22 mouse cellular contexts compared by ENCODE assay signal in the genomic region with DNA sequence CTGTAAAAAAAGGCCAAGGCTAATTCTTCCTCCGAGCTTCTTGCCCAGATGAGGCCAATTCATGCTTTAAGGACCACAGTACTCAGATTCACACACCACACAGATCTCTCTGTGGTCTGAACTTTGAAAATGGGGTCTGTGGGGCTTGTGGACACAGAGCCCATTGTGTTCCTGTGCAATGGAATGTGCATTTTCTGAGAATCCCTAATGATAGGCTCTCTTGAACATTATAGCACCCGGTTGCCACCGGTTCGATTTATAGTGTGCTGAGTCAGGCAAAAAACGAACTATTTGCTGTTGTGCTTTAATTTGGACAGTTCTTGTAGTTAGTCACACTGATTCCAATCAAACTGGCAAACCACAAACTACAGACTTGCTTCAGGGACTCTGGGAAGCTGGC.
DNase-seq lines count a peak whose midpoint lies in the region; ATAC-seq and TF ChIP-seq lines count a peak whose summit lies in the region.
"Had no signal": no experiment of that assay in that cellular context is flagged by ENCODE, and none has a peak within 500 bp of the region (broad histone marks: within the 10 kb centered on the region; RNA-seq: fewer than 3 reads in every experiment).

No protein-coding gene starts in this region.

- no peaks in the 10 kb centered on the region for H3K9me3 ChIP-seq in stomach, embryonic 14.5 days (ENCODE audit: control insufficient read depth, low read depth, low read length)
- no peaks in the 10 kb centered on the region for H3K9me3 ChIP-seq in stomach, postnatal 0 days (ENCODE audit: control insufficient read depth, low read length)
- no peaks in the 10 kb centered on the region for H3K9me3 ChIP-seq in embryonic facial prominence, embryonic 10.5 days
- no peaks in the 10 kb centered on the region for H3K9me3 ChIP-seq in limb, embryonic 10.5 days (replicated peaks)
- H3K9me3 ChIP-seq: heart, embryonic 13.5 days; midbrain, embryonic 13.5 days had no signal

- no peaks in the 10 kb centered on the region for H3K36me3 ChIP-seq in stomach, embryonic 14.5 days (ENCODE audit: control insufficient read depth, insufficient read depth, low read length)
- H3K36me3 ChIP-seq in stomach, postnatal 0 days (ENCODE audit: control insufficient read depth, insufficient read depth, low read length): no peaks in the 10 kb centered on the region
- H3K36me3 ChIP-seq in embryonic facial prominence, embryonic 10.5 days (replicated peaks): no peaks in the 10 kb centered on the region
- no peaks in the 10 kb centered on the region for H3K36me3 ChIP-seq in limb, embryonic 10.5 days
- H3K36me3 ChIP-seq: G1E; heart, embryonic 13.5 days; midbrain, embryonic 13.5 days had no signal

- no peak for DNase-seq in stomach, postnatal 0 days (ENCODE audit: low spot score)
- no peak for DNase-seq in embryonic facial prominence, embryonic 10.5 days (ENCODE audit: low spot score)
- no peak for DNase-seq in limb, embryonic 10.5 days (ENCODE audit: low spot score)
- no peak for DNase-seq in cerebellum, postnatal 4 days (ENCODE audit: low spot score in 2 of 2)
- DNase-seq in urinary bladder, adult 18-20 months (ENCODE audit: low spot score in 2 of 2): no peak
- DNase-seq: adrenal gland, adult 8-10 months; cerebellum, adult 11-12 months; cerebellum, postnatal 36 days; heart, postnatal 36 days; kidney, adult 2 months; kidney, postnatal 25 days; liver; lung, adult 18-20 months; lung, postnatal 4 days; right cerebral cortex, postnatal 14 days had no signal

- WGBS in stomach, embryonic 14.5 days: 67% methylated on average over 5 of the region's 5 CpGs
- WGBS in stomach, postnatal 0 days: 79% methylated on average over 5 of the region's 5 CpGs
- WGBS in embryonic facial prominence, embryonic 10.5 days: 57% methylated on average over 5 of the region's 5 CpGs
- WGBS in limb, embryonic 10.5 days: 63% methylated on average over 5 of the region's 5 CpGs

- no peaks in the 10 kb centered on the region for H3K27me3 ChIP-seq in stomach, embryonic 14.5 days (ENCODE audit: control insufficient read depth, insufficient read depth, low read length)
- H3K27me3 ChIP-seq in stomach, postnatal 0 days (ENCODE audit: control insufficient read depth, insufficient read depth, low read length): no peaks in the 10 kb centered on the region
- no peaks in the 10 kb centered on the region for H3K27me3 ChIP-seq in embryonic facial prominence, embryonic 10.5 days (replicated peaks; ENCODE audit: low read depth, poor library complexity, severe bottlenecking)
- no peaks in the 10 kb centered on the region for H3K27me3 ChIP-seq in limb, embryonic 10.5 days (ENCODE audit: low read depth, poor library complexity, severe bottlenecking)
- H3K27me3 ChIP-seq: heart, embryonic 13.5 days; midbrain, embryonic 13.5 days had no signal

- no peak for TF ChIP-seq EP300 in stomach, postnatal 0 days (optimal IDR thresholded peaks at IDR 0.05)

- no peaks in the 10 kb centered on the region for H3K4me1 ChIP-seq in stomach, embryonic 14.5 days (ENCODE audit: control insufficient read depth, insufficient read depth, low read length)
- no peaks in the 10 kb centered on the region for H3K4me1 ChIP-seq in stomach, postnatal 0 days (replicated peaks; ENCODE audit: control insufficient read depth, insufficient read depth)
- H3K4me1 ChIP-seq in embryonic facial prominence, embryonic 10.5 days: peaks cover 15% of the 10 kb centered on the region
- H3K4me1 ChIP-seq in limb, embryonic 10.5 days: peaks cover 25% of the 10 kb centered on the region

- H3K9ac ChIP-seq in stomach, embryonic 14.5 days (replicated peaks; ENCODE audit: low read depth, low read length): no peak overlapping the region
- no peak overlapping the region for H3K9ac ChIP-seq in stomach, postnatal 0 days (ENCODE audit: low read length)
- H3K9ac ChIP-seq: heart, embryonic 13.5 days; midbrain, embryonic 13.5 days had no signal

- ATAC-seq in stomach, embryonic 14.5 days (ENCODE audit: insufficient number of reproducible peaks, insufficient read depth, low FRiP score, low read depth): peak; percentile 53; the same call in 1 of the 2 replicates
- no peak for ATAC-seq in stomach, postnatal 0 days (ENCODE audit: low FRiP score, low TSS enrichment)
- ATAC-seq in granulocyte monocyte progenitor cell, adult 5-6 weeks (replicated peaks; ENCODE audit: poor library complexity, severe bottlenecking): no peak
- ATAC-seq: CD4-positive, CD25-positive, alpha-beta regulatory T cell, adult 4 months; hindbrain, postnatal 0 days; midbrain, embryonic 13.5 days had no signal

- no peak overlapping the region for H3K4me3 ChIP-seq in stomach, embryonic 14.5 days (ENCODE audit: low read depth, low read length)
- H3K4me3 ChIP-seq in stomach, postnatal 0 days (ENCODE audit: low read depth, low read length): no peak overlapping the region
- no peak overlapping the region for H3K4me3 ChIP-seq in embryonic facial prominence, embryonic 10.5 days
- H3K4me3 ChIP-seq in limb, embryonic 10.5 days: no peak overlapping the region
- H3K4me3 ChIP-seq: heart, embryonic 13.5 days; midbrain, embryonic 13.5 days had no signal

- no peak overlapping the region for H3K4me2 ChIP-seq in stomach, embryonic 14.5 days (replicated peaks; ENCODE audit: low read depth, low read length)
- no peak overlapping the region for H3K4me2 ChIP-seq in stomach, postnatal 0 days (replicated peaks; ENCODE audit: low read depth)
- H3K4me2 ChIP-seq: midbrain, embryonic 13.5 days had no signal

- no peak overlapping the region for H3K27ac ChIP-seq in stomach, embryonic 14.5 days (ENCODE audit: low read length)
- H3K27ac ChIP-seq in stomach, postnatal 0 days (replicated peaks): no peak overlapping the region
- H3K27ac ChIP-seq in embryonic facial prominence, embryonic 10.5 days (replicated peaks): peak overlapping the region; percentile 21; the same call in 1 of the 2 replicates
- H3K27ac ChIP-seq in limb, embryonic 10.5 days: peak overlapping the region; percentile 80; the same call in 1 of the 2 replicates
- H3K27ac ChIP-seq: heart, embryonic 13.5 days; hindbrain, postnatal 0 days; midbrain, embryonic 13.5 days had no signal

- no peak for TF ChIP-seq CTCF in stomach, postnatal 0 days (IDR thresholded peaks at IDR 0.05; ENCODE audit: low read depth)

Comparison
In these comparisons a context has a peak if more than half of its experiments do, and no peak if none do; other contexts are left out.
1. H3K27ac ChIP-seq: peak in embryonic facial prominence, embryonic 10.5 days (single experiment) and limb, embryonic 10.5 days (single experiment); none in stomach, embryonic 14.5 days (single experiment) and stomach, postnatal 0 days (single experiment).